Mouse (Mus musculus) liver, embryonic 16.5 days (tissue): Measurements from ENCODE around the gene Adamts2. TPM values are rescaled to one million over a fixed set of nuclear protein-coding genes. Genes with fewer than 3 reads are reported as not detected.

Experiments used
- ATAC-seq: fragments of 200-750 bp; cut with Nextera tagmentation; 2 replicates; pipeline ENCODE4 v1.8.0; 2017; ENCODE audit warnings: low read depth, mild to moderate bottlenecking, moderate number of reproducible peaks, moderate library complexity
- H3K27ac ChIP-seq: fragments of 300-500 bp; sonication (generic); 2 replicates; pipeline ENCODE4 v1.5.1; 2014; ENCODE audit warnings: mild to moderate bottlenecking, low read length
- H3K27me3 ChIP-seq: fragments of 300-500 bp; sonication (generic); 2 replicates; pipeline ENCODE4 v1.6.1; 2014; ENCODE audit warnings: low read depth, low read length, mixed read lengths; ENCODE audit not compliant: control insufficient read depth, insufficient read depth
- H3K36me3 ChIP-seq: fragments of 300-500 bp; sonication (generic); 2 replicates; pipeline ENCODE4 v1.6.1; 2014; ENCODE audit warnings: mild to moderate bottlenecking; ENCODE audit not compliant: control insufficient read depth, insufficient read depth
- H3K4me1 ChIP-seq: fragments of 300-500 bp; sonication (generic); 2 replicates; pipeline ENCODE4 v1.6.1; 2014; ENCODE audit warnings: low read depth, low read length, mixed read lengths; ENCODE audit not compliant: control insufficient read depth
- H3K4me2 ChIP-seq: fragments of 300-500 bp; sonication (generic); 2 replicates; pipeline ENCODE4 v1.6.1; 2014; ENCODE audit warnings: low read depth, low read length, mixed read lengths
- H3K4me3 ChIP-seq: fragments of 300-500 bp; sonication (generic); 2 replicates; pipeline ENCODE4 v1.5.1; 2014; ENCODE audit warnings: low read depth, mild to moderate bottlenecking, low read length
- H3K9ac ChIP-seq: fragments of 300-500 bp; sonication (generic); 2 replicates; pipeline ENCODE4 v1.6.1; 2014; ENCODE audit warnings: low read depth, low read length
- H3K9me3 ChIP-seq: fragments of 300-500 bp; sonication (generic); replicated peaks from 2 replicates; pipeline ENCODE4 v1.6.1; 2016; ENCODE audit warnings: low read length; ENCODE audit not compliant: control insufficient read depth
- WGBS: fragments of 180-500 bp; shearing (Covaris S2); extraction: QIAGEN DNeasy Blood & Tissue Kit; methylation state at CpG from one replicate; pipeline ENCODE4 v1.1.7; 2014; ENCODE audit not compliant: insufficient replicate concordance; 5-methylcytosine and 5-hydroxymethylcytosine counted together
- polyA plus RNA-seq: library from polyadenylated mRNA; unstranded; fragments of >200 nt; fragmentation: Nextera tagmentation; extraction: Ambion mirVana; gene quantifications from 2 replicates; pipeline ENCODE4 v1.2.1, GENCODE M21; 2015

Adamts2 gene
- polyA plus RNA-seq, 1 experiment from 2014 or later, result 1.6 TPM

GRCm38 (mm10) chr11:50700496-50700895 lies 98.6 kb downstream of the Adamts2 start:
- no peak overlapping the region for H3K27ac ChIP-seq
- H3K4me3 ChIP-seq, result no peak overlapping the region
- H3K27me3 ChIP-seq, result no peaks in the 10 kb centered on the region
- H3K36me3 ChIP-seq, result no peaks in the 10 kb centered on the region
- no peak overlapping the region for H3K9ac ChIP-seq
- H3K4me1 ChIP-seq, result no peaks in the 10 kb centered on the region
- no peak for ATAC-seq
- no peaks in the 10 kb centered on the region for H3K9me3 ChIP-seq
- no peak overlapping the region for H3K4me2 ChIP-seq
- 66% methylated on average over 8 of the region's 8 CpGs for WGBS

GRCm38 (mm10) chr11:50703397-50703796 lies 101.5 kb downstream of the Adamts2 start:
- Histone ChIP-seq H3K9ac (no peak overlapping the region), H3K4me2 (no peak overlapping the region), H3K27ac (no peak overlapping the region), H3K9me3 (no peaks in the 10 kb centered on the region), H3K4me3 (no peak overlapping the region), H3K4me1 (no peaks in the 10 kb centered on the region), H3K27me3 (no peaks in the 10 kb centered on the region), H3K36me3 (no peaks in the 10 kb centered on the region)
- 61% methylated on average over 7 of the region's 7 CpGs for WGBS
- ATAC-seq, result no peak

- H3K4me1 ChIP-seq, result no peaks in the 10 kb centered on the region
- no peak overlapping the region for H3K27ac ChIP-seq
- no peak overlapping the region for H3K9ac ChIP-seq
- H3K4me2 ChIP-seq, result no peak overlapping the region
- H3K9me3 ChIP-seq, result no peaks in the 10 kb centered on the region
- no peaks in the 10 kb centered on the region for H3K36me3 ChIP-seq
- H3K4me3 ChIP-seq, result no peak overlapping the region
- no peak for ATAC-seq
- 66% methylated on average over 2 of the region's 2 CpGs for WGBS
- no peaks in the 10 kb centered on the region for H3K27me3 ChIP-seq
Observed at GRCm38 (mm10) chr11:50704511-50704910, 102.6 kb downstream of the Adamts2 start.

GRCm38 (mm10) chr11:50707259-50707658 lies 105.4 kb downstream of the Adamts2 start:
- ATAC-seq, result no peak

GRCm38 (mm10) chr11:50713610-50714202 lies 111.8 kb downstream of the Adamts2 start:
- ATAC-seq, result no peak
- no peak overlapping the region for H3K4me2 ChIP-seq
- WGBS, result 34% methylated on average over 21 of the region's 21 CpGs

More at GRCm38 (mm10) chr11:50707259-50707658, 105.4 kb downstream of the Adamts2 start:
- H3K4me2 ChIP-seq, result no peak overlapping the region
- no peaks in the 10 kb centered on the region for H3K9me3 ChIP-seq
- no peak overlapping the region for H3K27ac ChIP-seq
- no peaks in the 10 kb centered on the region for H3K27me3 ChIP-seq
- H3K4me1 ChIP-seq, result no peaks in the 10 kb centered on the region
- no peak overlapping the region for H3K9ac ChIP-seq
- H3K36me3 ChIP-seq, result no peaks in the 10 kb centered on the region
- no peak overlapping the region for H3K4me3 ChIP-seq
- 76% methylated on average over 1 of the region's 1 CpGs for WGBS

GRCm38 (mm10) chr11:50715091-50715490 lies 113.2 kb downstream of the Adamts2 start:
- Histone ChIP-seq H3K27ac (no peak overlapping the region), H3K4me2 (no peak overlapping the region), H3K9ac (no peak overlapping the region), H3K4me1 (no peaks in the 10 kb centered on the region), H3K27me3 (no peaks in the 10 kb centered on the region), H3K9me3 (no peaks in the 10 kb centered on the region), H3K4me3 (no peak overlapping the region), H3K36me3 (no peaks in the 10 kb centered on the region)
- no peak for ATAC-seq
- 39% methylated on average over 6 of the region's 6 CpGs for WGBS

More at GRCm38 (mm10) chr11:50713610-50714202, 111.8 kb downstream of the Adamts2 start:
- Histone ChIP-seq H3K27ac (no peak overlapping the region), H3K9ac (no peak overlapping the region), H3K9me3 (no peaks in the 10 kb centered on the region), H3K4me3 (no peak overlapping the region), H3K4me1 (no peaks in the 10 kb centered on the region), H3K36me3 (no peaks in the 10 kb centered on the region), H3K27me3 (no peaks in the 10 kb centered on the region)

GRCm38 (mm10) chr11:50717381-50717897 lies 115.6 kb downstream of the Adamts2 start:
- no peak overlapping the region for H3K27ac ChIP-seq
- H3K27me3 ChIP-seq, result no peaks in the 10 kb centered on the region
- 59% methylated on average over 12 of the region's 12 CpGs for WGBS
- H3K9me3 ChIP-seq, result no peaks in the 10 kb centered on the region
- no peaks in the 10 kb centered on the region for H3K36me3 ChIP-seq
- no peak overlapping the region for H3K4me3 ChIP-seq
- H3K4me2 ChIP-seq, result no peak overlapping the region
- no peak for ATAC-seq
- no peaks in the 10 kb centered on the region for H3K4me1 ChIP-seq
- H3K9ac ChIP-seq, result no peak overlapping the region

GRCm38 (mm10) chr11:50718862-50719261 lies 117.0 kb downstream of the Adamts2 start:
- H3K9ac ChIP-seq, result no peak overlapping the region
- no peaks in the 10 kb centered on the region for H3K36me3 ChIP-seq
- 43% methylated on average over 6 of the region's 6 CpGs for WGBS
- H3K9me3 ChIP-seq, result no peaks in the 10 kb centered on the region
- no peaks in the 10 kb centered on the region for H3K27me3 ChIP-seq
- H3K27ac ChIP-seq, result no peak overlapping the region
- no peak overlapping the region for H3K4me3 ChIP-seq
- no peak for ATAC-seq
- no peaks in the 10 kb centered on the region for H3K4me1 ChIP-seq
- no peak overlapping the region for H3K4me2 ChIP-seq

- no peaks in the 10 kb centered on the region for H3K9me3 ChIP-seq
- ATAC-seq, result no peak
- no peaks in the 10 kb centered on the region for H3K27me3 ChIP-seq
- WGBS, result 72% methylated on average over 6 of the region's 6 CpGs
- no peak overlapping the region for H3K9ac ChIP-seq
- no peak overlapping the region for H3K4me3 ChIP-seq
- H3K4me2 ChIP-seq, result no peak overlapping the region
- H3K36me3 ChIP-seq, result no peaks in the 10 kb centered on the region
- H3K4me1 ChIP-seq, result no peaks in the 10 kb centered on the region
- no peak overlapping the region for H3K27ac ChIP-seq
Observed at GRCm38 (mm10) chr11:50720421-50720820, 118.5 kb downstream of the Adamts2 start.
